ENCODE assay signal across 20 mouse cellular contexts in the genomic region with DNA sequence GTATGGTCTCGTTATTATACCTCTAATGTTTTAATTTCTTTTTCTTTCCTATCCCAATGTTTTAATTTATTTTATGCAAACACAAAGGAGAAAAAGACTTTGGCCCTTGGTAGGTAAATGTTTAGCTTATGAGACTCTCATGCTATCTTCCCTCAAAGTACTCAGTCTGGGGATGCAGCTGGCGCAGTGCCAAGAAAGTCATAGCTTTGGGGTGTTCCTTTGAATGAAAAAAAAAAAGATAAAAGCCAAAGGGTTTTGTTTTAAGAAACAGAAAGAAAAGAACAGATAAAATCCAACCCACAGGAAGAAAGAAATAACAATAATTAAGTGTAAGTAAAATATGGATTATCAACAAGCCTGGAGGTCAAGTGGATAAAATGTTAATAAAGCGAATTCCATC. TPM values are rescaled to one million over a fixed set of nuclear protein-coding genes. Genes with fewer than 3 reads are reported as not detected.
A peak's percentile ranks its signal among the peaks of the same experiment; 100 is the strongest.
DNase-seq lines count a peak whose midpoint lies in the region; ATAC-seq lines count a peak whose summit lies in the region.
"Had no signal": no experiment of that assay in that cellular context is flagged by ENCODE, and none has a peak within 500 bp of the region (broad histone marks: within the 10 kb centered on the region; RNA-seq: fewer than 3 reads in every experiment).

No protein-coding gene starts in this region.

- no peak overlapping the region for H3K4me3 ChIP-seq in midbrain, embryonic 13.5 days (replicated peaks)
- H3K4me3 ChIP-seq: erythroblast, embryonic 14.5 days; heart, embryonic 13.5 days; intestine, embryonic 15.5 days had no signal

- no peak for ATAC-seq in granulocyte monocyte progenitor cell, adult 5-6 weeks (replicated peaks; ENCODE audit: poor library complexity, severe bottlenecking)
- ATAC-seq in midbrain, embryonic 13.5 days = no peak
- ATAC-seq: forebrain, postnatal 0 days; intestine, embryonic 15.5 days had no signal

- 91% methylated on average over 3 of the region's 3 CpGs for WGBS in midbrain, embryonic 13.5 days

- DNase-seq in kidney, adult 9 months = peak; percentile 13
- DNase-seq in kidney, adult 11 months = no peak
- peak; percentile 27 for DNase-seq in T-cell, adult 2 months (ENCODE audit: low spot score)
- peak; percentile 58 for DNase-seq in kidney, postnatal 14 days
- DNase-seq in thymus, postnatal 0 days (ENCODE audit: low spot score) = peak; percentile 72
- DNase-seq: forebrain, postnatal 0 days; gastrocnemius, postnatal 25 days had no signal

- no peaks in the 10 kb centered on the region for H3K27me3 ChIP-seq in midbrain, embryonic 13.5 days
- H3K27me3 ChIP-seq: intestine, embryonic 15.5 days had no signal

- no peak overlapping the region for H3K27ac ChIP-seq in midbrain, embryonic 13.5 days
- H3K27ac ChIP-seq: heart, embryonic 13.5 days; intestine, embryonic 15.5 days; macrophage had no signal

- H3K9me3 ChIP-seq in midbrain, embryonic 13.5 days = no peaks in the 10 kb centered on the region
- H3K9me3 ChIP-seq: heart, embryonic 13.5 days; intestine, embryonic 15.5 days had no signal

- no peak overlapping the region for H3K4me2 ChIP-seq in midbrain, embryonic 13.5 days (replicated peaks)
- H3K4me2 ChIP-seq: heart, embryonic 13.5 days; intestine, embryonic 15.5 days had no signal

- no peaks in the 10 kb centered on the region for H3K36me3 ChIP-seq in midbrain, embryonic 13.5 days
- H3K36me3 ChIP-seq: heart, embryonic 13.5 days; intestine, embryonic 15.5 days had no signal

- no peak overlapping the region for H3K9ac ChIP-seq in midbrain, embryonic 13.5 days (replicated peaks)
- H3K9ac ChIP-seq: forebrain, postnatal 0 days; heart, embryonic 13.5 days; intestine, embryonic 15.5 days had no signal

- no peaks in the 10 kb centered on the region for H3K4me1 ChIP-seq in midbrain, embryonic 13.5 days (replicated peaks)
- H3K4me1 ChIP-seq: heart, embryonic 13.5 days; intestine, embryonic 15.5 days had no signal

RNA-seq across cellular contexts. Expression of gene Olfr524, which starts 2.9 kb away (rescaled TPM):
- polyA plus RNA-seq in thymus, postnatal 0 days (2015; fragmentation: Nextera tagmentation; extraction: Ambion mirVana) = 1.1 and 1.3 TPM in 2 replicates
- total RNA-seq in granulocyte monocyte progenitor cell, adult 5-6 weeks (2014; fragmentation: Nextera tagmentation) = not detected in 2 replicates
- not detected in 2 replicates for total RNA-seq in granulocyte monocyte progenitor cell, adult 5-6 weeks (2017)
- polyA plus RNA-seq in midbrain, embryonic 13.5 days (2015; fragmentation: Nextera tagmentation; extraction: Ambion mirVana) = not detected in 2 replicates
- total RNA-seq: adrenal gland, adult 18-20 months; common myeloid progenitor, adult 5-6 weeks; forebrain, postnatal 0 days; gastrocnemius, postnatal 25 days; hematopoietic stem cell, adult 5-6 weeks; layer of hippocampus, adult 8-10 months; left cerebral cortex, postnatal 10 days; liver, adult 2 months had no signal
- polyA plus RNA-seq: erythroblast, embryonic 14.5 days; forebrain, postnatal 0 days; heart, embryonic 13.5 days; intestine, embryonic 15.5 days; liver, adult 2 months; macrophage; testis, adult 2 months had no signal

RNA-seq across cellular contexts. Expression of gene Cd163l1, which starts 9.4 kb away (rescaled TPM):
- polyA plus RNA-seq in thymus, postnatal 0 days (2015; fragmentation: Nextera tagmentation; extraction: Ambion mirVana) = 40.2 and 40.6 TPM in 2 replicates
- not detected in 2 replicates for total RNA-seq in granulocyte monocyte progenitor cell, adult 5-6 weeks (2014; fragmentation: Nextera tagmentation)
- total RNA-seq in granulocyte monocyte progenitor cell, adult 5-6 weeks (2017) = not detected in 2 replicates
- 0.05 TPM in 1 of 2 replicates, not detected in the other for polyA plus RNA-seq in midbrain, embryonic 13.5 days (2015; fragmentation: Nextera tagmentation; extraction: Ambion mirVana)
- total RNA-seq: adrenal gland, adult 18-20 months; common myeloid progenitor, adult 5-6 weeks; forebrain, postnatal 0 days; gastrocnemius, postnatal 25 days; hematopoietic stem cell, adult 5-6 weeks; liver, adult 2 months had no signal
- polyA plus RNA-seq: erythroblast, embryonic 14.5 days; forebrain, postnatal 0 days; macrophage had no signal

RNA-seq across cellular contexts. Expression of gene Olfr523, which starts 35.7 kb away (rescaled TPM):
- 0.08 TPM in 2 replicates for polyA plus RNA-seq in thymus, postnatal 0 days (2015; fragmentation: Nextera tagmentation; extraction: Ambion mirVana)
- total RNA-seq in granulocyte monocyte progenitor cell, adult 5-6 weeks (2014; fragmentation: Nextera tagmentation) = not detected in 2 replicates
- total RNA-seq in granulocyte monocyte progenitor cell, adult 5-6 weeks (2017) = not detected in 2 replicates
- polyA plus RNA-seq in midbrain, embryonic 13.5 days (2015; fragmentation: Nextera tagmentation; extraction: Ambion mirVana) = not detected in 2 replicates
- total RNA-seq: adrenal gland, adult 18-20 months; common myeloid progenitor, adult 5-6 weeks; forebrain, postnatal 0 days; gastrocnemius, postnatal 25 days; hematopoietic stem cell, adult 5-6 weeks; left cerebral cortex, postnatal 10 days; liver, adult 2 months had no signal
- polyA plus RNA-seq: erythroblast, embryonic 14.5 days; forebrain, postnatal 0 days; heart, embryonic 13.5 days; intestine, embryonic 15.5 days; liver, adult 2 months; macrophage; testis, adult 2 months had no signal

RNA-seq across cellular contexts. Expression of gene 5830411N06Rik, which starts 38.4 kb away (rescaled TPM):
- 26.5 and 34.2 TPM in 2 replicates for polyA plus RNA-seq in thymus, postnatal 0 days (2015; fragmentation: Nextera tagmentation; extraction: Ambion mirVana)
- total RNA-seq in granulocyte monocyte progenitor cell, adult 5-6 weeks (2014; fragmentation: Nextera tagmentation) = not detected in 2 replicates
- not detected in 2 replicates for total RNA-seq in granulocyte monocyte progenitor cell, adult 5-6 weeks (2017)
- polyA plus RNA-seq in midbrain, embryonic 13.5 days (2015; fragmentation: Nextera tagmentation; extraction: Ambion mirVana) = not detected in 2 replicates
- total RNA-seq: adrenal gland, adult 18-20 months; common myeloid progenitor, adult 5-6 weeks; forebrain, postnatal 0 days; gastrocnemius, postnatal 25 days; hematopoietic stem cell, adult 5-6 weeks; liver, adult 2 months had no signal
- polyA plus RNA-seq: erythroblast, embryonic 14.5 days; forebrain, postnatal 0 days; heart, embryonic 13.5 days; intestine, embryonic 15.5 days; liver, adult 2 months; macrophage had no signal

RNA-seq across cellular contexts. Expression of gene Olfr522, which starts 44.1 kb away (rescaled TPM):
- polyA plus RNA-seq in thymus, postnatal 0 days (2015; fragmentation: Nextera tagmentation; extraction: Ambion mirVana) = not detected in 2 replicates
- not detected in 2 replicates for total RNA-seq in granulocyte monocyte progenitor cell, adult 5-6 weeks (2014; fragmentation: Nextera tagmentation)
- not detected in 2 replicates for total RNA-seq in granulocyte monocyte progenitor cell, adult 5-6 weeks (2017)
- not detected in 2 replicates for polyA plus RNA-seq in midbrain, embryonic 13.5 days (2015; fragmentation: Nextera tagmentation; extraction: Ambion mirVana)
- total RNA-seq: adrenal gland, adult 18-20 months; common myeloid progenitor, adult 5-6 weeks; forebrain, postnatal 0 days; gastrocnemius, postnatal 25 days; hematopoietic stem cell, adult 5-6 weeks; layer of hippocampus, adult 8-10 months; left cerebral cortex, postnatal 10 days; liver, adult 2 months had no signal
- polyA plus RNA-seq: erythroblast, embryonic 14.5 days; forebrain, postnatal 0 days; heart, embryonic 13.5 days; intestine, embryonic 15.5 days; liver, adult 2 months; macrophage; testis, adult 2 months had no signal

Comparison
In these comparisons a context has a peak if more than half of its experiments do, and no peak if none do; other contexts are left out.
1. RNA of gene Cd163l1, which starts 9.4 kb away (polyA plus RNA-seq): 40.2 to 40.6 TPM in thymus, postnatal 0 days; 0.05 TPM in midbrain, embryonic 13.5 days; every median in the first group is over 10 times any median in the second.